Mouse (Mus musculus): ENCODE results near the gene Sval1. TPM values are rescaled to one million over a fixed set of nuclear protein-coding genes. Genes with fewer than 3 reads are reported as not detected.

Sval1 gene
- not detected for polyA plus RNA-seq (2017; shearing (Covaris generic))

DNA sequence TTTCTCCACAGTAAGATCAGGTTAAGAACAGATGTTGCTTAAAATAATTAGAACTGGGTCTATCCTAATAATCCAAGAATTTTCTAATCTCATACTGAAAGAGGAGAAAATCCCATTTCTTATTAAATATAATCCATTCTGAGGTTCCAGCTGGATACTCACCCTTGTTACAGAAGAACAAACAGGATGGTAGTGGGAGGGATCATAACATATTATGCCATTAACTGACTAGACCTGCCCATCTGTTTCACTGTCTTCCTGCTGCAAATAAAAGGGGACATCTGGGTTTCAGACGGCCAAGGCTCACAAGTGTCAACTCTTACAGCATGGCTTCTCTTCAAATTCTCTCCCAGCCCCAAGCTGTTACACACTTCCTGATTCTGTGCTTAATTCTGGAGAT, at the start of gene Sval1:
Gene Sval1, plus strand, starts transcription at position 301 of the 400 bp plus-strand sequence.

DNA sequence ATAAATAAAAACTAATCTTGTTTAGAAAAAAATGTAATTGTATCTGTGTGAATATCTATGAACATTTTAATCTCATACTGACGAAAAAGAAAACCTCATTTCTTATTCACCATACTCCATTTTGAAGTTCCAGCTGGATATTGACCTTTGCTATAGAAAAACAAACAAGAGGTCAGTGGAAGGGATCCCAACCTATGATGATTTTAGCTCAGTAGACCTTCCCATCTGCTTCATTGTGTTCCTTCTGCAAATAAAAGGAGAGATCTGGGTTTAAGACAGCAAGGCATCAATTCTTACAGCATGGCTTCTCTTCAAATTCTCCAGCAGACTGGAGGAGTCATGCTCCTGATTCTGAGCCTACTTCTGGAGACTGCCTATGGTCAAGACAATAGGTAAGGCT, 16.4 kb downstream of the Sval1 start, which contains the start of gene Sval3:
Gene Sval3, plus strand, starts transcription at position 301 of the 400 bp plus-strand sequence.

Other genes with a start within 250 kb of the Sval1 start
- gene Kel, start 247.3 kb upstream of the Sval1 start, polyA plus RNA-seq (2017; shearing (Covaris generic)), result 0.67 TPM
- 0.07 TPM for gene Olfr459, start 176.5 kb upstream of the Sval1 start, polyA plus RNA-seq (2017; shearing (Covaris generic))
- not detected for gene Pip, start 104.1 kb upstream of the Sval1 start, polyA plus RNA-seq (2017; shearing (Covaris generic))
- not detected for gene Sval2, start 98.6 kb upstream of the Sval1 start, polyA plus RNA-seq (2017; shearing (Covaris generic))
- not detected for gene Sval3, start 16.5 kb downstream of the Sval1 start, polyA plus RNA-seq (2017; shearing (Covaris generic))
- not detected for gene Sva, start 86.8 kb downstream of the Sval1 start, polyA plus RNA-seq (2017; shearing (Covaris generic))
- not detected for gene Tas2r139, start 189.3 kb downstream of the Sval1 start, polyA plus RNA-seq (2017; shearing (Covaris generic))